Mouse (Mus musculus) frontal cortex, adult 2 months (tissue): Measurements from ENCODE around the gene AF067063. TPM values are rescaled to one million over a fixed set of nuclear protein-coding genes. Genes with fewer than 3 reads are reported as not detected.
"Not testable (repeated sequence)": the region's sequence is repeated elsewhere in the genome, so short reads cannot be mapped to it uniquely, and the experiment has no call there.

Experiments
- DNase-seq, 2 experiments: peaks; one replicate each; pipeline ENCODE4 v3.0.0; 2022; ENCODE audit warnings: low spot score in 1 of 2; ENCODE audit errors: extremely low spot score in 1 of 2
- polyA plus RNA-seq: library from polyadenylated mRNA; depleted of rRNA; stranded (reverse); fragments of >200 nt; gene quantifications from 2 replicates; pipeline ENCODE4 v1.2.3, GENCODE M21; 2012; rRNA removed

AF067063 gene
- not detected in 2 replicates for polyA plus RNA-seq

- not testable (repeated sequence) for DNase-seq
Observed at GRCm38 (mm10) chr13:119830116-119830515, at the start of gene AF067063. TSS of gene AF067063 (minus strand) at chr13:119830216.

- not testable (repeated sequence) for DNase-seq
Observed at GRCm38 (mm10) chr13:119864395-119864999, 34.5 kb upstream of the AF067063 start.

- not testable (repeated sequence) for DNase-seq
Observed at GRCm38 (mm10) chr13:119862399-119862798, 32.4 kb upstream of the AF067063 start.

- DNase-seq = peak in 1 of 2 experiments; percentile 7
Observed at GRCm38 (mm10) chr13:119839982-119840381, 10.0 kb upstream of the AF067063 start.

- DNase-seq = peak in 1 of 2 experiments; percentile 19
Observed at GRCm38 (mm10) chr13:119837719-119838337, 7.8 kb upstream of the AF067063 start.

GRCm38 (mm10) chr13:119836324-119836811 is 6.4 kb upstream of the AF067063 start:
- DNase-seq = peak in 1 of 2 experiments; percentile 6

- peak in 1 of 2 experiments; percentile 35 for DNase-seq
Observed at GRCm38 (mm10) chr13:119835320-119836056, 5.5 kb upstream of the AF067063 start, which contains the start of gene D13Ertd608e. TSS of gene D13Ertd608e (plus strand) at chr13:119836006.

GRCm38 (mm10) chr13:119817579-119818206 is 12.3 kb downstream of the AF067063 start:
- DNase-seq = no peak

GRCm38 (mm10) chr13:119816798-119817197 is 13.2 kb downstream of the AF067063 start:
- no peak for DNase-seq

- no peak for DNase-seq
Observed at GRCm38 (mm10) chr13:119810031-119810430, 20.0 kb downstream of the AF067063 start.

- DNase-seq = no peak
Observed at GRCm38 (mm10) chr13:119808937-119809336, 21.1 kb downstream of the AF067063 start.

- no peak for DNase-seq
Observed at GRCm38 (mm10) chr13:119797656-119798055, 32.4 kb downstream of the AF067063 start.

- DNase-seq = no peak
Observed at GRCm38 (mm10) chr13:119792791-119793404, 37.1 kb downstream of the AF067063 start.

- DNase-seq = no peak
Observed at GRCm38 (mm10) chr13:119791580-119792135, 38.4 kb downstream of the AF067063 start.

GRCm38 (mm10) chr13:119790761-119791579 is 39.0 kb downstream of the AF067063 start, which contains the start of gene Zfp131:
TSS of gene Zfp131 (minus strand) at chr13:119790889.
- peak; percentile 85 to 94 for DNase-seq

GRCm38 (mm10) chr13:119789851-119790717 is 39.9 kb downstream of the AF067063 start:
- DNase-seq = peak; percentile 33 to 66

GRCm38 (mm10) chr13:119783581-119783980 is 46.4 kb downstream of the AF067063 start:
- no peak for DNase-seq
